22 mouse cellular contexts compared by ENCODE assay signal in genomic region chr16:78617757-78618532, GRCm38 (mm10). TPM values are rescaled to one million over a fixed set of nuclear protein-coding genes. Genes with fewer than 3 reads are reported as not detected.
DNase-seq lines count a peak whose midpoint lies in the region; ATAC-seq and TF ChIP-seq lines count a peak whose summit lies in the region.
"Had no signal": no experiment of that assay in that cellular context is flagged by ENCODE, and none has a peak within 500 bp of the region (broad histone marks: within the 10 kb centered on the region; RNA-seq: fewer than 3 reads in every experiment).

No protein-coding gene starts in this region.

- peak; percentile 32 for ATAC-seq in intestine, embryonic 15.5 days
- ATAC-seq in intestine, postnatal 0 days = no peak; the same call in 1 of the 2 replicates
- ATAC-seq in midbrain, embryonic 11.5 days (ENCODE audit: low FRiP score) = 0 out of 2 replicates have a peak, but pooled peaks have one; percentile 19
- no peak for ATAC-seq in midbrain, embryonic 15.5 days (replicated peaks)
- ATAC-seq in embryonic facial prominence, embryonic 15.5 days (ENCODE audit: insufficient number of reproducible peaks, low FRiP score, low TSS enrichment, low read depth) = peak; percentile 51; the same call in 1 of the 2 replicates
- no peak for ATAC-seq in forebrain, embryonic 14.5 days
- ATAC-seq: inflammation-experienced regulatory T-cells, adult 6 months; liver, embryonic 12.5 days had no signal

- no peaks in the 10 kb centered on the region for H3K27me3 ChIP-seq in intestine, embryonic 15.5 days (replicated peaks)
- no peaks in the 10 kb centered on the region for H3K27me3 ChIP-seq in intestine, postnatal 0 days (replicated peaks; ENCODE audit: control insufficient read depth, insufficient read depth, low read length)
- H3K27me3 ChIP-seq in midbrain, embryonic 11.5 days (ENCODE audit: control insufficient read depth, insufficient read depth, low read length) = no peaks in the 10 kb centered on the region
- H3K27me3 ChIP-seq in midbrain, embryonic 15.5 days (replicated peaks) = no peaks in the 10 kb centered on the region
- no peaks in the 10 kb centered on the region for H3K27me3 ChIP-seq in embryonic facial prominence, embryonic 15.5 days
- H3K27me3 ChIP-seq in forebrain, embryonic 14.5 days (replicated peaks; ENCODE audit: control insufficient read depth, insufficient read depth, low read length) = no peaks in the 10 kb centered on the region
- H3K27me3 ChIP-seq: forebrain, embryonic 12.5 days; hindbrain, embryonic 12.5 days; kidney, embryonic 15.5 days; limb, embryonic 12.5 days; liver, embryonic 12.5 days had no signal

- no peak overlapping the region for H3K9ac ChIP-seq in intestine, embryonic 15.5 days
- no peak overlapping the region for H3K9ac ChIP-seq in intestine, postnatal 0 days (ENCODE audit: low read depth, low read length)
- H3K9ac ChIP-seq in midbrain, embryonic 11.5 days (ENCODE audit: low read length) = no peak overlapping the region
- no peak overlapping the region for H3K9ac ChIP-seq in midbrain, embryonic 15.5 days
- no peak overlapping the region for H3K9ac ChIP-seq in embryonic facial prominence, embryonic 15.5 days
- H3K9ac ChIP-seq in forebrain, embryonic 14.5 days (ENCODE audit: low read length) = no peak overlapping the region
- H3K9ac ChIP-seq: forebrain, embryonic 12.5 days; hindbrain, embryonic 12.5 days; kidney, embryonic 15.5 days; limb, embryonic 12.5 days; liver, embryonic 12.5 days had no signal

- peak; percentile 65 for DNase-seq in adrenal gland, adult 2 months
- DNase-seq in adrenal gland, adult 18-20 months (ENCODE audit: low spot score in 2 of 2) = no peak
- no peak for DNase-seq in midbrain, embryonic 11.5 days (ENCODE audit: low spot score, missing footprints)
- DNase-seq in forebrain, embryonic 14.5 days (ENCODE audit: low spot score) = no peak
- DNase-seq: cerebellum, adult 18-20 months; cerebellum, postnatal 36 days; gastrocnemius, postnatal 14 days; heart, postnatal 14 days; kidney, postnatal 4 days; lung, postnatal 10 days; right cerebral cortex, postnatal 25 days had no signal

- WGBS in intestine, embryonic 15.5 days = 78% methylated on average over 11 of the region's 11 CpGs
- 82% methylated on average over 11 of the region's 11 CpGs for WGBS in intestine, postnatal 0 days
- WGBS in midbrain, embryonic 11.5 days = 90% methylated on average over 11 of the region's 11 CpGs
- WGBS in midbrain, embryonic 15.5 days = 98% methylated on average over 11 of the region's 11 CpGs
- WGBS in embryonic facial prominence, embryonic 15.5 days = 92% methylated on average over 11 of the region's 11 CpGs
- 96% methylated on average over 11 of the region's 11 CpGs for WGBS in forebrain, embryonic 14.5 days

- H3K4me2 ChIP-seq in intestine, embryonic 15.5 days (replicated peaks) = no peak overlapping the region
- no peak overlapping the region for H3K4me2 ChIP-seq in intestine, postnatal 0 days (replicated peaks; ENCODE audit: low read depth)
- H3K4me2 ChIP-seq in midbrain, embryonic 11.5 days = no peak overlapping the region
- no peak overlapping the region for H3K4me2 ChIP-seq in midbrain, embryonic 15.5 days
- H3K4me2 ChIP-seq in embryonic facial prominence, embryonic 15.5 days (replicated peaks) = no peak overlapping the region
- no peak overlapping the region for H3K4me2 ChIP-seq in forebrain, embryonic 14.5 days (ENCODE audit: low read length)
- H3K4me2 ChIP-seq: forebrain, embryonic 12.5 days; hindbrain, embryonic 12.5 days; kidney, embryonic 15.5 days; limb, embryonic 12.5 days; liver, embryonic 12.5 days had no signal

- H3K9me3 ChIP-seq in intestine, embryonic 15.5 days = no peaks in the 10 kb centered on the region
- no peaks in the 10 kb centered on the region for H3K9me3 ChIP-seq in intestine, postnatal 0 days (ENCODE audit: control insufficient read depth)
- no peaks in the 10 kb centered on the region for H3K9me3 ChIP-seq in midbrain, embryonic 11.5 days (ENCODE audit: control insufficient read depth, low read length)
- H3K9me3 ChIP-seq in midbrain, embryonic 15.5 days = no peaks in the 10 kb centered on the region
- no peaks in the 10 kb centered on the region for H3K9me3 ChIP-seq in embryonic facial prominence, embryonic 15.5 days (replicated peaks)
- H3K9me3 ChIP-seq in forebrain, embryonic 14.5 days (replicated peaks; ENCODE audit: control insufficient read depth, low read length) = no peaks in the 10 kb centered on the region
- H3K9me3 ChIP-seq: forebrain, embryonic 12.5 days; hindbrain, embryonic 12.5 days; kidney, embryonic 15.5 days; limb, embryonic 12.5 days; liver, embryonic 12.5 days had no signal

- no peak overlapping the region for H3K27ac ChIP-seq in intestine, embryonic 15.5 days
- no peak overlapping the region for H3K27ac ChIP-seq in intestine, postnatal 0 days (ENCODE audit: low read depth, low read length)
- no peak overlapping the region for H3K27ac ChIP-seq in midbrain, embryonic 11.5 days (ENCODE audit: low read depth, low read length)
- H3K27ac ChIP-seq in midbrain, embryonic 15.5 days = no peak overlapping the region
- no peak overlapping the region for H3K27ac ChIP-seq in embryonic facial prominence, embryonic 15.5 days (replicated peaks)
- H3K27ac ChIP-seq in forebrain, embryonic 14.5 days (ENCODE audit: low read depth, low read length) = no peak overlapping the region
- H3K27ac ChIP-seq: forebrain, embryonic 12.5 days; hindbrain, embryonic 12.5 days; kidney, embryonic 15.5 days; limb, embryonic 12.5 days; liver, embryonic 12.5 days had no signal

- no peaks in the 10 kb centered on the region for H3K4me1 ChIP-seq in intestine, embryonic 15.5 days (replicated peaks)
- no peaks in the 10 kb centered on the region for H3K4me1 ChIP-seq in intestine, postnatal 0 days (replicated peaks; ENCODE audit: control insufficient read depth, insufficient read depth, low read length)
- H3K4me1 ChIP-seq in midbrain, embryonic 11.5 days (ENCODE audit: control insufficient read depth, insufficient read depth, low read length) = no peaks in the 10 kb centered on the region
- H3K4me1 ChIP-seq in midbrain, embryonic 15.5 days = no peaks in the 10 kb centered on the region
- no peaks in the 10 kb centered on the region for H3K4me1 ChIP-seq in embryonic facial prominence, embryonic 15.5 days
- no peaks in the 10 kb centered on the region for H3K4me1 ChIP-seq in forebrain, embryonic 14.5 days (ENCODE audit: control insufficient read depth, insufficient read depth, low read length)
- H3K4me1 ChIP-seq: forebrain, embryonic 12.5 days; hindbrain, embryonic 12.5 days; kidney, embryonic 15.5 days; limb, embryonic 12.5 days had no signal

- H3K36me3 ChIP-seq in intestine, embryonic 15.5 days = no peaks in the 10 kb centered on the region
- H3K36me3 ChIP-seq in intestine, postnatal 0 days (ENCODE audit: control insufficient read depth, insufficient read depth) = no peaks in the 10 kb centered on the region
- H3K36me3 ChIP-seq in midbrain, embryonic 11.5 days (ENCODE audit: control insufficient read depth, insufficient read depth, low read length) = no peaks in the 10 kb centered on the region
- no peaks in the 10 kb centered on the region for H3K36me3 ChIP-seq in midbrain, embryonic 15.5 days (replicated peaks)
- H3K36me3 ChIP-seq in embryonic facial prominence, embryonic 15.5 days = no peaks in the 10 kb centered on the region
- no peaks in the 10 kb centered on the region for H3K36me3 ChIP-seq in forebrain, embryonic 14.5 days (ENCODE audit: control insufficient read depth, insufficient read depth, low read length)
- H3K36me3 ChIP-seq: forebrain, embryonic 12.5 days; G1E; hindbrain, embryonic 12.5 days; kidney, embryonic 15.5 days; limb, embryonic 12.5 days; liver, embryonic 12.5 days had no signal

- no peak for TF ChIP-seq CTCF in intestine, postnatal 0 days (IDR thresholded peaks at IDR 0.05; ENCODE audit: low read depth)

- no peak overlapping the region for H3K4me3 ChIP-seq in intestine, embryonic 15.5 days (replicated peaks)
- H3K4me3 ChIP-seq in intestine, postnatal 0 days (ENCODE audit: low read depth, low read length) = no peak overlapping the region
- no peak overlapping the region for H3K4me3 ChIP-seq in midbrain, embryonic 11.5 days (ENCODE audit: low read depth, low read length)
- no peak overlapping the region for H3K4me3 ChIP-seq in midbrain, embryonic 15.5 days
- H3K4me3 ChIP-seq in embryonic facial prominence, embryonic 15.5 days (replicated peaks) = no peak overlapping the region
- H3K4me3 ChIP-seq in forebrain, embryonic 14.5 days (ENCODE audit: low read depth, low read length) = no peak overlapping the region
- H3K4me3 ChIP-seq: forebrain, embryonic 12.5 days; hindbrain, embryonic 12.5 days; kidney, embryonic 15.5 days; limb, embryonic 12.5 days; liver, embryonic 12.5 days had no signal

RNA-seq across cellular contexts. Expression of gene D16Ertd472e, which starts 41.4 kb away (rescaled TPM):
- total RNA-seq in adrenal gland, adult 2 months (2021) = 10 to 100 TPM; 16.6 to 80.5 TPM
- 6.3 and 9.9 TPM in 2 replicates for polyA plus RNA-seq in adrenal gland, adult 2 months (2012; rRNA removed)
- total RNA-seq in adrenal gland, adult 18-20 months (2021) = 10 to 100 TPM; 27.2 to 67.6 TPM
- polyA plus RNA-seq in intestine, embryonic 15.5 days (2015; fragmentation: Nextera tagmentation; extraction: Ambion mirVana) = 7.9 and 8.3 TPM in 2 replicates
- polyA plus RNA-seq in intestine, postnatal 0 days (2015; fragmentation: Nextera tagmentation; extraction: Ambion mirVana) = 3.1 TPM in 2 replicates
- polyA plus RNA-seq in midbrain, embryonic 11.5 days (2014; fragmentation: Nextera tagmentation; extraction: Ambion mirVana) = 17.7 and 19.8 TPM in 2 replicates
- 7.5 and 8.1 TPM in 2 replicates for polyA plus RNA-seq in midbrain, embryonic 15.5 days (2015; fragmentation: Nextera tagmentation; extraction: Ambion mirVana)
- polyA plus RNA-seq in embryonic facial prominence, embryonic 15.5 days (2015; fragmentation: Nextera tagmentation; extraction: Ambion mirVana) = 25.4 and 27.6 TPM in 2 replicates
- polyA plus RNA-seq in forebrain, embryonic 14.5 days (2014; fragmentation: Nextera tagmentation; extraction: Ambion mirVana) = 7.3 and 9.8 TPM in 2 replicates
- total RNA-seq: G1E had no signal
- polyA plus RNA-seq: G1E had no signal

Comparison
In these comparisons a context has a peak if more than half of its experiments do, and no peak if none do; other contexts are left out.
1. ATAC-seq: peak in intestine, embryonic 15.5 days (single experiment), midbrain, embryonic 11.5 days (single experiment) and embryonic facial prominence, embryonic 15.5 days (single experiment); none in intestine, postnatal 0 days (single experiment), midbrain, embryonic 15.5 days (single experiment) and forebrain, embryonic 14.5 days (single experiment).